Mouse (Mus musculus) macrophage (primary cell): ENCODE measurements around the gene Wdr18. TPM values are rescaled to one million over a fixed set of nuclear protein-coding genes. Genes with fewer than 3 reads are reported as not detected.
A peak's percentile ranks its signal among the peaks of the same experiment; 100 is the strongest.

Source experiments
- H3K27ac ChIP-seq: fragments of 350-480 bp; formaldehyde crosslinking; 2 replicates; pipeline ENCODE4 v1.9.0; 2021
- H3K36me3 ChIP-seq: fragments of 350-480 bp; formaldehyde crosslinking; 2 replicates; pipeline ENCODE4 v1.9.0; 2021; ENCODE audit errors: inconsistent target
- H3K4me3 ChIP-seq: fragments of 350-480 bp; formaldehyde crosslinking; 2 replicates; pipeline ENCODE4 v1.9.0; 2021; ENCODE audit errors: inconsistent target
- H3K79me2 ChIP-seq: fragments of 350-480 bp; formaldehyde crosslinking; 2 replicates; pipeline ENCODE4 v1.9.0; 2021; ENCODE audit errors: inconsistent target
- WGBS: methylation state at CpG from one replicate; pipeline ENCODE4 v1.1.7; 2026; ENCODE audit warnings: inconsistent platforms; ENCODE audit not compliant: missing documents; 5-methylcytosine and 5-hydroxymethylcytosine counted together
- polyA plus RNA-seq: library from polyadenylated mRNA; stranded (reverse); fragments of 250-400 nt; gene quantifications from 3 replicates; pipeline ENCODE4 v1.2.4, GENCODE M21; 2018; ENCODE audit warnings: inconsistent platforms

Gene Wdr18
- polyA plus RNA-seq, 1 experiment from 2014 or later: 11.4 TPM

DNA sequence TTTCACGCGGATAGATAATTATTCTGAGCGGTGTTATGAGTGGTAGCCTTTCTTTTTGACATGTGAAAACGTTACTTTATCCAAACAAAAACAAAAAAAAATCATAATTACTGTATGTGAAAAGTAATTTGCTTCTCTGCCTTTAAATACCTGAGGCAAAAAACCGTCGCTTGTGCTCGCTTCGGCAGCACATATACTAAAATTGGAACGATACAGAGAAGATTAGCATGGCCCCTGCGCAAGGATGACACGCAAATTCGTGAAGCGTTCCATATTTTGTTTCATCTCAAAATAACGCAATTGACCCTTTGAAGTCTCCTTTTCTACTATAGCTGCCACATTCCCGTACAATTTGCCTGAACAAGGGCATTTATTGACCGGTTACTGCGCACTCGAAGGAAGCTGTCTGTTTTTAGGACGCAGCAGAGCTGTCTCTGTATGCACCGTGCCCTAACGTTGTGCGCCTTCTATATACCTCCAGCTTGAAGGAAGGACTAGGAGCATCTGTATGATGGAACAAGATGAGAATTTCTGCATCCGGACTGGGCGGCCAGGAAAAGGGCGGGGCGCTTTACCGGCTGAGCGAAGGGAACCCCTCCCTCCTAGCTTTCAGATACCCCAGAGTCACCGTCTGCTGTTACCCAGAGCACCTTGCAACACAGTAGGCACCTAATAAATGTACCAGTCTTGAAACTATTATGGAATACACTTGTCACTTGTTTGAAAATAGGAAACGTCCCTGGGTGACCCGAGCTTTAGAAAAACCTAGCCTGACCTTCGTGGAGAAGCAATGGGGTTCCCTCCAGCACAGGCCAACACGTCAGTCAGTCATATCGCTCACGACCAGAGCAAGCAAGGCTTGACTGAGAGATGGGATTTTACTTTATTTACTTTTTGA is 25.6 kb downstream of the Wdr18 start:
- WGBS: 4% methylated on average over 32 of the region's 35 CpGs
- Histone ChIP-seq H3K79me2 (peaks cover 32% of the 10 kb centered on the region), H3K36me3 (no peaks in the 10 kb centered on the region), H3K27ac (peak overlapping the region; percentile 93), H3K4me3 (peak overlapping the region; percentile 55)

DNA sequence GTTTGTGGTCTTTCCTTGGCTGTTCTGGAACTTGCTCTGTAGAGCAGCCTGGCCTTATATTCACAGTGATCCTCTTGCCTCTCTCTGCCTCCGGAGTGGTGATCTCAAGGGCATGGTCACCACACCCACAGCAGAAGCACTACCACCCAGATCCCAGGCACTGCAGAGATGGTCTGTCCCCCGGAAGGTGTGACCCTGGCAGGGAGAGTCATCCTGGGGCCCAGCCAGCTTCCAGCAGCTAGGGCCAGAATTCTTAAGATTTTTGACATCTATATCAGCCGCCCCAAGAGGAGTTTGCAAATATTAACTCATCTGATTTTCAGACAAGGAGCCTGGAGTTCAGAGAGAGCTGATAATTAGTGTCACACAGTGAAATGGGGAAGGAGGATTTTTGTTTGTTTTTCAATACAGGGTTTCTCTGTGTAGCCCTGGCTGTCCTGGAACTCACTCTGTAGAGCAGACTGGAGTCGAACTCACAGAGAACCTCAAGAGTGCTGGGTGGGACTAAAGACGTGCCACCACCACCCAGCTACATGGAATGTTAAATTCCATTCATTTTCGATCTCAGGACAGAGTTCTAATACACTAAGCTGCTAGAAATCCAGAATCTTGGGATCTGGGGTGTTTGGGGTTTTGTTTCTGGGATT is 26.4 kb downstream of the Wdr18 start:
- Histone ChIP-seq H3K36me3 (no peaks in the 10 kb centered on the region), H3K79me2 (peaks cover 25% of the 10 kb centered on the region), H3K4me3 (peak overlapping the region; percentile 55; the same call in 1 of the 2 replicates), H3K27ac (peak overlapping the region; percentile 93)
- WGBS: 23% methylated on average over 6 of the region's 6 CpGs

DNA sequence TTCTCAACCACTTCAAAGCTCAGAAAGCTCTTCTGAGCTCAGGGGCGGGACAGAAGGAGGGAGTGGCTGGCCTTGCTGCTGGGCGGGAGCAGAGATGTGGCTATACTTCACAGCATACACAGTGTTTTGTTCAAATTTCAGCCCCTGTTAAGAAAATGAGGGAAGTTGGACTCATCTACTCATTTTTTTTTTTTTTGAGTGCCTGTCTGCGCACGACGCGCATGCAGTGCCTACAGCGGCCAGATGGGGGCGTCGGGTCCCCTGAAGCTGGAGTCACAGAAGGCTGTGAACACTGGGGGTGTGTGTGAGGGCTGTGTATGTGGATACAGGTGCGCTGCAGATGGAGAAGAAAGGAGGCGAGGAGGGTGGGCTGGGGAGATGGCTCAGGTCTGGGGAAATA is 27.0 kb downstream of the Wdr18 start:
- H3K36me3 ChIP-seq: no peaks in the 10 kb centered on the region
- peaks cover 19% of the 10 kb centered on the region for H3K79me2 ChIP-seq
- peak overlapping the region; percentile 93 for H3K27ac ChIP-seq
- 2% methylated on average over 11 of the region's 11 CpGs for WGBS
- H3K4me3 ChIP-seq: no peak overlapping the region

DNA sequence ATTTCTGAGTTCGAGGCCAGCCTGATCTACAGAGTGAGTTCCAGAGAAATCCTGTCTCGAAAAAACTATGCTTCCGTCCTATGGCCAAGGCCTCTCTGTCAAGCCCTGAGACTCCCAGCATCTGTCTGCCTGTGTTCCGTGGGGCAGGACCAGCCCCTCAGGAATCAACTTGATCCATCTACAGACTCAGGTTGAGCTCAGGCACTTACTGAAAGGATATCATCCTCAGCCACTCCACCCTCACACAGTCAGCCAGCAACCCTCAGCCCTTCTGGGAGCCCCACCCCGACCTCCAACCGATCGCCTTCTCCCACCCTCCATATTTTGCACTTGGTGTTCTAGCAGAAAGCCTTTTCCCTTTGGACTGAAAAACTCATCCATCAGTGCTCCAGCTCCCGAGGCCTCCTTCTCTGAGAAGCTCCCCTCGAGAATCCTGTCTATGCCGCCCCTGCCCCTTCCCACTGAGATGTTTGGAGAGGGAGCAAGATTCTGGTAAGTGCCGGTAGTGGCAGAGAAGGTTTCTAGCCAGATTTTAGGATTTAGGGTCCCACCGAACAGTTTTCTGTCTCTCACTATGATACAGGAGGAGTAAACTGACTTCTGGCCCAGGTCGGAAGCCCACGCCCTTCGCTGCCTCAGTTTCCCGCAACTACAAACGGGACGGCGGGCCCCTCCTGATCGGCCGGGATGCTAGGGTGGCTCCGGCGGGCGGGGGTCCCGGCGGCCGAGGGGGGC is 28.0 kb downstream of the Wdr18 start:
- Histone ChIP-seq H3K79me2 (peaks cover 9% of the 10 kb centered on the region), H3K36me3 (no peaks in the 10 kb centered on the region), H3K4me3 (no peak overlapping the region), H3K27ac (no peak overlapping the region)
- WGBS: 31% methylated on average over 27 of the region's 27 CpGs

DNA sequence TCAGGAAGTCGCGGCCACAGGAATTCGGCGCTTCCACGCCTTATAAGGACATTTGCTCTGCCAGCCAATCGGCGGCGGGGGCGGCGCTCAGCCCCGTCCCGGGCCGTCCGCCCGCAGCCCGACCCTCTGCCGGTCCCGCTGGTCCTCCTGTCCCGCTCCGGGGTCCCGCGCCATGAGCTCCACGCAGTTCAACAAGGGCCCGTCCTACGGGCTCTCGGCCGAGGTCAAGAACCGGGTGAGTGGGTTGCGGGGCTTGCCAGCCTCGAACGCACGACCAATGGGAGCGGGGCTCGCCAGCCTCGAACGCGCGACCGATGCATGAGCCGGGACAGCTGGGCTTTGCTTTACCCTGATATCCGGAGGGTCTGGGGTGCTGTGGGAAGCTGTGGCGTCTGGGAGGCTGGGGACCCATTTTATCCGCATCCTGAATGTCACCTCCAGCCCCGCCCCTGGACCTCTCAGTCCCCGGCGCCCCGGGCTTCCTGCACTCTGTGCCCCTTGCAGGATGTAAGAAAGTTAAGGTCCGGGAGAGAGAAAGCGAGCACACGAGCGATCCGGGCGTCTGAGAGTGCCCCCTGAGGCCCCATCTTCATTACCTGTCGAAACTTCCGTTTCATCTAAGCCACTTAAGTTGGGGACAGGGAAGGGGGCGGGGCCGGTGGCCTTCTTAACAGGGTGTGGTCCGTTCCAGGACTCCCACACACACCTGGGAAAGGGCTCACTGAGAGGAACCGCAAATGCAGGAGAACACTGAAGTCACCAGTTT is 28.7 kb downstream of the Wdr18 start, which contains the start of gene Cnn2:
Gene Cnn2, plus strand, starts transcription at position 79 of the 766 bp plus-strand sequence.
- H3K36me3 ChIP-seq: no peaks in the 10 kb centered on the region
- 4% methylated on average over 59 of the region's 59 CpGs for WGBS
- peak within 1 kb of the TSS; percentile 21; the same call in 1 of the 2 replicates for H3K4me3 ChIP-seq
- H3K79me2 ChIP-seq: peaks cover 1% of the 10 kb centered on the region
- no peak within 1 kb of the TSS for H3K27ac ChIP-seq

DNA sequence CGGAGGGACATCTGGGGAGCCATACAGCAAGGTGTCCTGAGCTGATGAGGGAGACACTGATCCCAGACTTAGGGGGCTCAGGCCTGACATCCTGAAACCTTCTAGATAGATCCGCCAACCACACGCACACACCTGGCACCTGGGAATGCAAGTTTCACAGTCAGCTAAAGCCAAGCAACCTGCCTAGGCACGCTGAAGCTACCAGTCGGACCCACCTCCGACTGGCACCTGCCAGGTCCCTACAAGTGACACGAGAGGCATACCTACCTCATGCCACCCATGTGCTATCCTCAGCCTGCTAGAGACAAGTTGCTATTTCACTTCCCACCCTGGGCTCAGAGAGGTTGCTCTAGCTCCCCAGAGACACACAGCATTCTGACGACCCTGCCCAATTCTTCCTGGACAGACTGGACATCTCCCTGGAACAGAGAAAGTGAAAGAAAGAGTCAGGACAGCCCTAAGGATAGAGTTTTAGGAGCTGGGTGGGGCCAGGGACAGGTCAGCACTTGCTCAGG is 29.4 kb downstream of the Wdr18 start:
- Histone ChIP-seq H3K27ac (no peak overlapping the region), H3K36me3 (no peaks in the 10 kb centered on the region), H3K4me3 (no peak overlapping the region), H3K79me2 (no peaks in the 10 kb centered on the region)
- WGBS: 63% methylated on average over 8 of the region's 8 CpGs

DNA sequence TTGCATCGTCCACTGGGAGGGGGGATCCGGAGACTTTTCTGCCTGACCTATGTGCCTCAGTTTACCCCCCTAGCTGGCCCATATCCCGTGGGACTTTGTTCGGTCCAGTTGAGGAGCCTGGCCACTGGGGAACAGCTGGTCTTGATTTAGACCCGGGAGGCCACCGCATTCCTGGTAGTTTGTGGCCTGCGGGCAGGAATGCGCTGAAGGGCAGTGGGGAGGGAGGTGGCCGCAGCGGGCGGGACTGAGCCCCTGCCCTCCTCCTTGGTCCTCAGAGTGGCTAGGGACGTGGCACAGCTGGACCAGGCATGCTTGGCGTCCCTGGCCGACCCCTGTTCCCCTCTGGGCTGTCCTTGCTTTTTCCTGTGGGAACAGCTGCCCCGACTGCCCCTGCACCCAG is 29.9 kb downstream of the Wdr18 start:
- Histone ChIP-seq H3K27ac (no peak overlapping the region), H3K36me3 (no peaks in the 10 kb centered on the region), H3K4me3 (no peak overlapping the region), H3K79me2 (no peaks in the 10 kb centered on the region)
- WGBS: 88% methylated on average over 15 of the region's 15 CpGs

DNA sequence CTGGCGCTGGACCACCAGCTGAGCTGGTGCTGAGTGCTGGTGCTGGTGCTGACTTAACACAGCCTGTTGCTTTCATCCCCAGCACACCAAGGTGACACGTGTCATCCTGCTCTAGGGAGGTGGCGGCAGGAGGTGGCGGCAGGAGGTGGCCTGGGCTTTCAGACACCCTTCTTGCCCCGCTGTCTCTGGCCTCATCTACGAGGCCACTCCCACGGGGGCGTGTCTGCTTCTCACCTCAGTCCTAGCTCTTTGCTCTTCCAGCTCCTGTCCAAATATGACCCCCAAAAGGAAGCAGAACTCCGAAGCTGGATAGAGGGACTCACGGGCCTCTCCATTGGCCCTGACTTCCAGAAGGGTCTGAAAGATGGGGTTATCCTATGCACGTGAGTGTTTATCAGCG is 31.1 kb downstream of the Wdr18 start:
- WGBS: 96% methylated on average over 8 of the region's 12 CpGs
- Histone ChIP-seq H3K27ac (no peak overlapping the region), H3K36me3 (no peaks in the 10 kb centered on the region), H3K79me2 (no peaks in the 10 kb centered on the region), H3K4me3 (no peak overlapping the region)

DNA sequence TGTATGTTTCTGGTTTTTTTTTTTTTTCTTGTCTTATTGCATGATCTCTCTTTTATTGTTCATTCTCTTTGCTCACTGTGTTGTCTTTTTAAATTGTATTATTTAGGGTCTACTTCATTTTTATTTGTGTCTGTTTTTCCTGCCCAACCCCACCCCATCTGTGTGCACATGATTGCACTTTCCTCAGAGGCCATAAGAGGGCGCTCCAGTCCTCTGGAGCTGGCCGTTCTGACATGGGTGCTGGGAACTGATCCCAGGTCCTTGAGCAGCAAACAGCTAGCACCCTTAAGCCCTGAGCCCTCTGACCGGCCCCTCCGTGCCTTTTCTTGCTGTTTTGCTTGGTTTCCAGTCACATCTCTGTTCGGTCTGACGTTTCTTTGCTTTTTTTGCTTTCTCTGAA is 31.6 kb downstream of the Wdr18 start:
- no peaks in the 10 kb centered on the region for H3K79me2 ChIP-seq
- H3K36me3 ChIP-seq: no peaks in the 10 kb centered on the region
- H3K4me3 ChIP-seq: no peak overlapping the region
- H3K27ac ChIP-seq: no peak overlapping the region
- 98% methylated on average over 6 of the region's 6 CpGs for WGBS

DNA sequence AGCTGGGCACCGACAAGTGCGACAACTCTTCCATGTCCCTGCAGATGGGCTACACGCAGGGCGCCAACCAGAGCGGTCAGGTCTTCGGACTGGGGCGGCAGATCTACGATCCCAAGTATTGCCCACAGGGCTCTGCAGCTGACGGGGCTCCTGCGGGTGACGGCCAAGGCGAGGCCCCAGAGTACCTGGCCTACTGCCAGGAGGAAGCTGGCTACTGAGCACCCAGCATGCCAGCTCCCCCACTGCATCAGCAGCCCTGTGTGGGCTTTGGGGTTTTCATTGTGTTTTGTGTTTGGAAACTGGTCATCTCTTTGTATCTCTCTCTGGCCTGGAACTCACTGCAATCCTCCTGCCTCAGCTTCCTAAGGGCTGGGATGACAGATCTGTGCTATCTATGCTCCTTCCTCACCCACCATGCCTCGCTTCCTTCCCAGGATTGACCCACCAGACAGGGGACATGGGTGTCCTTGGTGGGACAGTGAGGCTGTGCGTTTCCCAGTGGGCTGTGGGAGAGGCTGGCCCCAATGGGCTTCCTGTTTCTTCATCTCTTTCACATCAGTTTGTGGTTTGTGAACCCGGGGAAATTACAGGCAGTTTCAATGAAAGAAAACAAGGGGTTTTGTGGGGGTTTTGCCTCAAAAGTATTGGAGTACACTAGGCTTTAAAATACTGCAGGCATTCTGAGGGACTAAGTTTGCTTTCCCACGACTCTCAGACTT is 34.6 kb downstream of the Wdr18 start:
- H3K79me2 ChIP-seq: no peaks in the 10 kb centered on the region; the same call in 1 of the 2 replicates
- peaks cover 6% of the 10 kb centered on the region; the same call in 1 of the 2 replicates for H3K36me3 ChIP-seq
- peak overlapping the region; percentile 58 for H3K27ac ChIP-seq
- 8% methylated on average over 16 of the region's 16 CpGs for whole genome bisulfite sequencing
- H3K4me3 ChIP-seq: no peak overlapping the region

DNA sequence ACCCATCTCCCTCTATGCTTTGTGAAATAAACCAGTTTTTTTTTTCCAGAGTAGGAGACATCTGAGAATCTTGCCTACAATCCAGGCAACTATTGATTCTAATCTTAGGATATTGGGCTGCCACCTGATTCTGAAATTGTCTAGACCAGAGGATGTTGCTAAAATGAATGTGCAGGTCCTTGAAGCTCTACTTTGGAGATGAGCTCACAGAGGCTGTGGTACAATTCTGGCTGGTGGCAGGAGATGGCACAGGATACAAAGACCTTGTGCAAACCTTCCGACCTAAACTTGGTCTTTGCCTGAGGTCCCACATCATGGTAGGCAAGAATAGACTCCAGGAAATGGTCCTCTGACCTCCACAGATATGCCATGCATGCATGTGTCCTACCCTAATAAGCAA is 35.7 kb downstream of the Wdr18 start:
- H3K4me3 ChIP-seq: peak overlapping the region; percentile 81; the same call in 1 of the 2 replicates
- H3K36me3 ChIP-seq: peaks cover 14% of the 10 kb centered on the region; the same call in 1 of the 2 replicates
- peak overlapping the region; percentile 22 for H3K27ac ChIP-seq
- H3K79me2 ChIP-seq: no peaks in the 10 kb centered on the region; the same call in 1 of the 2 replicates
- WGBS: 22% methylated on average over 1 of the region's 1 CpGs

DNA sequence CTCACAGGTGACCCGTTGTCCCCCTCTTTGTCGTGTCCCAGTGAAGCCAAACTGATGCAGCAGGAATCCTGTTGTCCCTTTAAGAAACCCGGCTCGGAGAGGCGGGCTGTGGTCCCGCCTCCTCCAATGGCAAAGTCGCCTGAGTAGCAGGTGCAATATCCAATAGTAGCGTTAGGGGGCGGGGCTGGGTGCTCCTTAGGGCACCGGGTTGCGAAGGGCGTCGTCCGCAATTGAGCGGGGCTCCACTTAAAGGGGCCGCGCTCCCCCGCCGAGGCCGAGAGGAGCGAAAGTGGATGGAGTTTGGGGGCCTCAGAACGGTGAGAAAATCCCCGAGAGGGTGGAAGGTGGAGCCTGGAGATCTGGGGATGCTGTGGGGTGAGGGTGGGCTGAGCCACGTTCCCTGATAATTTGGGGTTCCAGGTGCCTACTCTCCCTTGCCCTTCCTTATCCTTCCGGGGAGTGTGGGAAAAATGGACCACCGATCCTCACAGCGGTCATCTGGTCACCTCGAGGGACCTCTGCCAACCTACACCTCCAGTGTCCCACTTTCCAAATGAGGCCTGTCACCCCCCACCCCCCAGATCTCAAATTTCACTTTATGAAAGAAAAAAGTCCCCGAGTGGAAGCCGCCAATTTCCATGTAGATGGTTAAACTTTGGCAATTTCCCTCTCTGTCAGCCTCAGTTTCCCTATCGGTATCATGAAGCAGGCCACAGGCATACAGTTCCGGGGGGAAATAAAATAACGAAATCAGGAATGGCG is 36.5 kb downstream of the Wdr18 start, which contains the start of gene Abca7:
Gene Abca7, plus strand, starts transcription at position 223 of the 762 bp plus-strand sequence.
- peak within 1 kb of the TSS; percentile 58 for H3K27ac ChIP-seq
- 0% methylated on average over 34 of the region's 34 CpGs for WGBS
- no peaks in the 10 kb centered on the region; the same call in 1 of the 2 replicates for H3K79me2 ChIP-seq
- peaks cover 17% of the 10 kb centered on the region; the same call in 1 of the 2 replicates for H3K36me3 ChIP-seq
- peak within 1 kb of the TSS; percentile 81 for H3K4me3 ChIP-seq
